Mouse (Mus musculus): ENCODE results near the gene Clic3. TPM values are rescaled to one million over a fixed set of nuclear protein-coding genes. Genes with fewer than 3 reads are reported as not detected.

The Clic3 gene
- total RNA-seq, 2 experiments from 2014 or later: 0.53 to 1.1 TPM

DNA sequence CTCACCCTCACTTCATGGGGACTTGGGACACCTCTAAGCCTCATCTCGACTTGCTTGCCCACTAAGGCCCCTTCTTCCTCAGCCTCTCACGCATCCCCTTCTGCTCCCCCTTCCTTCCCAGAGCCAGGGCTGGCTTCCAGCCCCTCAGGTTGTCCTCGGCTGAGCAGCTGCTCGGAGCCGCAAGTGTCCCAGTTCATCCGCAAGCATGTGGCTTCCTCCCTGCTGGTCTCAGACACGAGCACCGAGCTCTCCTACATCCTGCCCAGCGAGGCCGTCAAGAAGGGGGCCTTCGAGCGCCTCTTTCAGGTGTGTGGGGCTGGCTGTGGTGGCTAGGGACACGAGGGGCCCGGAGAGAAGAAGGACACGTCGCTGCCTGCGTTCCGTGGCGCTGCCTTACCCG lies 15.6 kb upstream of the Clic3 start:
- no peak for DNase-seq (ENCODE audit: low spot score in 2 of 2)

DNA sequence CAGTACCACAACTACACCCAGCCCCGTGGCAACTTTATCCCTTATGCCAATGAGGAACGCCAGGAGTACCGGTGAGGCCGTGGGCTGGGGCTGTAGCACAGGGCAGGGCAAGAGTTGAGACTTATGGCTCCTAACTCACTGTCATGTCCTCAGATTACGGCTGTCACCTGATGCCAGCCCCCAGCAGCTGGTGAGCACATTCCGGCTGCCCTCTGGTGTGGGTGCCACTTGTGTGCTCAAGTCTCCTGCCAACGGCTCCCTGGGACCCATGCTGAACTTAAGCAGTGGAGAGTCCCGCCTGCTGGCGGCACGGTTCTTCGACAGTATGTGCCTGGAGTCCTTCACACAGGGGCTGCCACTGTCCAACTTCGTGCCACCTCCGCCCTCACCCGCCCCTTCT lies 14.0 kb upstream of the Clic3 start:
- no peak for DNase-seq (ENCODE audit: low spot score in 2 of 2)

- DNase-seq (ENCODE audit: low spot score in 2 of 2): no peak
Measured at GRCm38 (mm10) chr2:25450853-25451647, 5.6 kb upstream of the Clic3 start.

GRCm38 (mm10) chr2:25452951-25453350 lies 3.7 kb upstream of the Clic3 start:
- no peak for DNase-seq (ENCODE audit: low spot score in 2 of 2)

- no peak for DNase-seq (ENCODE audit: low spot score in 2 of 2)
Measured at GRCm38 (mm10) chr2:25457022-25457896, 621 bp downstream of the Clic3 start.

- no peak for DNase-seq (ENCODE audit: low spot score in 2 of 2)
Measured at GRCm38 (mm10) chr2:25458911-25459310, 2.3 kb downstream of the Clic3 start.

DNA sequence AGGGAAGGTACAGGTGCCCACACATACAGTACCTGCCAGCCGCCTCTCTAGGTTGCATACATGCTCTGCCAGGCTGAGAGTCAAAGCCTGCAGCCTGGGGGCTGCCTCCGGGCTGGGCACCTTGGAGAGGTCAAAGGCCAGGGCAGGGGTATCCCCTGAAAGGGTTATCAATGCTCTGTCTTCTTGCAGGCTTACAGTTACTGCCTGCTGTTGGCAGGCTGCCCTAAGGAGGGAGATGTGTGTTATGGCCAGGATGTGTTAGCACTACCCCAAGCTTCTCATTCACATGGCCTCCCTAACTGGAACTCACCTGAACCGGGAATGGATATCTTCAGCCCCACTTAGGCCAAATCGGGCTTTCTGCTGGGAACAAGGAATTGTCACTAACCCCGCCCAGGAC lies 3.5 kb downstream of the Clic3 start:
- DNase-seq (ENCODE audit: low spot score in 2 of 2): peak in 1 of 2 experiments; percentile 26

DNA sequence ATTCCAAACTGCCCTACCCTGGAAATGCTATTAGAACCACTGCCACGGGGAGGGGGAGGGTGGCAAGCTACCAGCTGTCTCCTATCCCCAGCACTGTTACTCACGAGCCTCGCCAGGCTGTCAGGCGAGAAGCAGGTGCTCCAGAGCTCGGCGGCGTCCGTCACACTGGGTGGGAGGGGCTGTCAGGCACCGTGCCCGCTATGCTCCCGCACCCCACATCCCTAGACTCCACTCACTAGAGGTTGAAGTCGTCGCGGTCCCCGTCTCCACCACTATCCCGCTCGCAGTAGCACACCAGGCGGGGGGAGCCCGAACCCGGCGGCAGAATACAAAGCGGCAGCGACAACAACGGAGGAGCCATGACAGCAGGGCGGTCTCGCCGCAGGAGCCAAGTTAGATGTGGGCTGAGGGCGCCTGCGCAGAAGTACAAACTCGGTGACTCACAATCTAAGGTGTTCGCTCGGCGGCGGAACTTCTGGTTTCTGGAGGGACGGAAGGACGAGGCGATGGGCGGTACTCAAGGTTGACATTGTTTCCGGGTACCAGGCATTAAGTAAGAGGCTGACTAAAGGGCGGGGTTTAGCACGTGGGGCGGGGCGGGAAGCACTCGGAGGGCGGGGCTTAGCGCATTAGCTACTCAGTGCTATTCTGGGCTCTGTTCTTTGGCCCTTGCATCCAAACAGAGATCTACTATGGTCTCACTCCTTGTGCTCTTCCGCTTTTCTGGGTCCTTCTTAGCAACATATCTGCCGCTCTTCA lies 4.1 kb downstream of the Clic3 start, which contains the start of gene Paxx:
TSS of gene Paxx (minus strand) at position 544 of the 759 bp plus-strand sequence.
- DNase-seq (ENCODE audit: low spot score in 2 of 2): peak; percentile 82 to 85

DNA sequence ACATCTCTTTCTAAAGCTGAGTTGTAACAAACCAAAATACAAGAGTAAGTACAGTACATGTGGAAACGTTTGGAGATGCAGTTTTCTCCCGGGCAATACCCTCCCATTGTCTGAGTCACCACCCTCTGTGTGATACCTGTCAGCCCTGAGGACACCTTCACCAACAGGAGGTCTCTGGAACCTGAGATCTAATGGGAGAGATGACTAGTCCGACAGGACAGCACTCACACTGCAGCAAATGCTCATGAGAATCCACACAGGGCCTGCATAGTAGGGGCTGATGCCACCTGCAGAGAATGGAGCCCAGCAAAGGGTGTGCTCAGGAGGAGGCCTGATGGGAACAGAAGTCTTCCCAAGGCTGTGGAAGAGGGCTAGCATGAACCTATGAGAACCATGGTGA lies 4.8 kb downstream of the Clic3 start:
- no peak for DNase-seq (ENCODE audit: low spot score in 2 of 2)

DNA sequence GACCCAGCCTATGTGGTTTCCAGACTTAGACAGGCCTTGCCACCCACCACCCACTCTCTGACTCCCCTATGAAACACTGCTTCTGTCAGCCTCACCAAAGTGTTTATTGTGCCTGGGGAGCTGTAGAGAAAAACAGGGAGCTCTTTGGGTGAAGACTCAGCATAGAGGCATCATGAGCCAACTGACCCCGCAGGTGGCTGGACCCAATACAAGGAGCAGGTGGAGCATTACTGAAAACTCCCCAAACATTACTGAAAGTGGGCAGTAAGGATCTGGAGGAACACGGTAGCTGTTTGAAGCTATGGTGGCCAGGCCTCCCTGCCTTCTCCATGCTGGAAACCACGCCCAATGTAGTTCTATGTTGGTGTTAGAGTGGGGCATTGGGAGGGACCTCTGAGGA lies 7.0 kb downstream of the Clic3 start:
- DNase-seq (ENCODE audit: low spot score in 2 of 2): no peak

- no peak for DNase-seq (ENCODE audit: low spot score in 2 of 2)
Measured at GRCm38 (mm10) chr2:25465256-25465655, 8.6 kb downstream of the Clic3 start.

GRCm38 (mm10) chr2:25465816-25466635 lies 9.4 kb downstream of the Clic3 start:
- no peak for DNase-seq (ENCODE audit: low spot score in 2 of 2)

- no peak for DNase-seq (ENCODE audit: low spot score in 2 of 2)
Measured at GRCm38 (mm10) chr2:25467606-25468303, 11.1 kb downstream of the Clic3 start.

- DNase-seq (ENCODE audit: low spot score in 2 of 2): no peak
Measured at GRCm38 (mm10) chr2:25468962-25469915, 12.6 kb downstream of the Clic3 start.

DNA sequence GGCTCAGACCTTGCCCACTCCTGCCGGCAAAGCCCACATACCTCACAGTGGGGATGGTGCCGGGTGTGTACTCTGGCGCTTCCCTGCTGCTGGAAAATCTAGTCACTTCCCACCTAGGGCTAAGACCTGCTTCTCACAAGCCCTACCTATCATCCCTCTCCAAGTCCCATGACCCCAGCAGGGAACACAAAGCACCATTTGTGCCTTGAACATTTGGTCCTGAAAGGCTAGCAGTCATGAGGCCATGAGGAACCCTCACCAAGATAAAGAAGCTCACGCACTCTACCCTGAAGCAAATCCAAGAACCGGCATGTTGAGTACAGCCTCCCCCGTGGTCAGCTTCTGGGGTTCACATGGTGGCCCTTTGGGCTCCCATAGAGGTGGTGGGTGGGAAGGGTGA lies 13.3 kb downstream of the Clic3 start, which contains the start of gene Ptgds:
TSS of gene Ptgds (minus strand) at position 78 of the 400 bp plus-strand sequence.
- no peak for DNase-seq (ENCODE audit: low spot score in 2 of 2)

DNA sequence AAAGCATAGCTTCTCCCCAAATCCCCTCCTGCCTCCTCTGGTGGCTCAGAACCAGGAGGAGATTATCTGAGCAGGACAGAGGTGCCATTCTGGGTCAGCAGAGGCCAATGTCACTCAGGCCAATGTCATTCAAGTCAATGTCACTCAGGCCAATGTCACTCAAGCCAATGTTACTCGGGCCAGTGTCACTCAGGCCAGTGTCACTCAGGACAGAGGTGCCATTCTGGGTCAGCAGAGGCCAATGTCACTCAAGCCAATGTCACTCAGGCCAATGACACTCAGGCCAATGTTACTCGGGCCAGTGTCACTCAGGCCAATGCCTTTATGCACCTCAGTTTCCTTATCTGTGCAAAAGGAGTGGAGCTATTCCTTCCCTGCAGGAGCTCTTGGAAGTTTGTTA lies 15.9 kb downstream of the Clic3 start:
- DNase-seq (ENCODE audit: low spot score in 2 of 2): no peak

- DNase-seq (ENCODE audit: low spot score in 2 of 2): no peak
Measured at GRCm38 (mm10) chr2:25477541-25477940, 20.9 kb downstream of the Clic3 start.

- no peak for DNase-seq (ENCODE audit: low spot score in 2 of 2)
Measured at GRCm38 (mm10) chr2:25477967-25478675, 21.5 kb downstream of the Clic3 start.
